ENCODE assay signal across 35 mouse cellular contexts in the genomic region with DNA sequence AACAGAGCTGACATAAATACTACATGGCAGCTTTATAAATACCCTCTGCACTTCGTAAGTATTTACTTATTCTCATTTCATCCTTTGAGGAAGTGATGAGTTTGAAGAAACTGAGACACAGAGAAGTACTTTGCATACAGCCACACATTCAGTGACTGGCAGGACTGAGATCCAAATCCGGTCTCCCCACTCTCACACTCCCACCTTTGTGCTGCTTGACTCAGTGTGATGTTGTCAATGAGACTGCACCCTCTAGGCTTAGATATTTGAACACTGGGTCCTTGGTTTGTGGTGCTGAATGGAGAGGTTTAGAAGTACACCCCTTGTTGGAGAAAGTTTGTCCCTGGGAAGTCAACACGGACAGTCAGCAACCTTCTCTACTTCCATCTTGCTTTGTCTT.
"Had no signal": no experiment of that assay in that cellular context is flagged by ENCODE, and none has a peak within 500 bp of the region (broad histone marks: within the 10 kb centered on the region; RNA-seq: fewer than 3 reads in every experiment).

No protein-coding gene starts in this region.

- H3K9me3 ChIP-seq: heart, embryonic 10.5 days; heart, embryonic 12.5 days; heart, embryonic 13.5 days; heart, embryonic 15.5 days; hindbrain, embryonic 10.5 days; hindbrain, embryonic 12.5 days; hindbrain, embryonic 13.5 days; hindbrain, embryonic 15.5 days; intestine, embryonic 15.5 days; kidney, embryonic 15.5 days had no signal

- DNase-seq: heart, postnatal 10 days; heart, postnatal 14 days; heart, postnatal 36 days; heart, postnatal 4 days; kidney, adult 11 months; kidney, adult 18-20 months; kidney, adult 2 months; kidney, adult 8-10 months; kidney, adult 9 months; kidney, postnatal 10 days; kidney, postnatal 14 days; kidney, postnatal 25 days; kidney, postnatal 36 days; kidney, postnatal 4 days; layer of hippocampus, adult 9-11 months; layer of hippocampus, postnatal 36 days had no signal

- H3K27ac ChIP-seq: heart, embryonic 10.5 days; heart, embryonic 13.5 days; heart, embryonic 15.5 days; hindbrain, embryonic 10.5 days; hindbrain, embryonic 12.5 days; hindbrain, embryonic 13.5 days; hindbrain, embryonic 14.5 days; hindbrain, embryonic 15.5 days; hindbrain, postnatal 0 days; intestine, embryonic 15.5 days; kidney, embryonic 15.5 days; kidney, postnatal 0 days; layer of hippocampus, adult 2 months had no signal

- H3K4me2 ChIP-seq: heart, embryonic 11.5 days; heart, embryonic 12.5 days; heart, embryonic 13.5 days; heart, embryonic 15.5 days; hindbrain, embryonic 12.5 days; hindbrain, embryonic 13.5 days; hindbrain, embryonic 14.5 days; hindbrain, embryonic 15.5 days; intestine, embryonic 15.5 days; kidney, embryonic 15.5 days had no signal

- H3K4me1 ChIP-seq: heart, embryonic 10.5 days; heart, embryonic 12.5 days; heart, embryonic 13.5 days; heart, embryonic 15.5 days; hindbrain, embryonic 10.5 days; hindbrain, embryonic 12.5 days; hindbrain, embryonic 13.5 days; hindbrain, embryonic 15.5 days; intestine, embryonic 15.5 days; kidney, embryonic 15.5 days had no signal

- H3K27me3 ChIP-seq: heart, embryonic 12.5 days; heart, embryonic 13.5 days; heart, embryonic 15.5 days; hindbrain, embryonic 12.5 days; hindbrain, embryonic 13.5 days; hindbrain, embryonic 15.5 days; intestine, embryonic 15.5 days; kidney, embryonic 15.5 days had no signal

- H3K4me3 ChIP-seq: heart, embryonic 10.5 days; heart, embryonic 12.5 days; heart, embryonic 13.5 days; heart, embryonic 15.5 days; hindbrain, embryonic 10.5 days; hindbrain, embryonic 12.5 days; hindbrain, embryonic 13.5 days; hindbrain, embryonic 15.5 days; intestine, embryonic 15.5 days; kidney, embryonic 15.5 days; layer of hippocampus, adult 2 months had no signal

- ATAC-seq: hindbrain, embryonic 16.5 days; hindbrain, postnatal 0 days; inflammation-experienced regulatory T-cells, adult 6 months; intestine, embryonic 15.5 days; intestine, embryonic 16.5 days; intestine, postnatal 0 days had no signal

- H3K36me3 ChIP-seq: heart, embryonic 10.5 days; heart, embryonic 12.5 days; heart, embryonic 13.5 days; heart, embryonic 15.5 days; hindbrain, embryonic 10.5 days; hindbrain, embryonic 12.5 days; hindbrain, embryonic 13.5 days; hindbrain, embryonic 15.5 days; intestine, embryonic 15.5 days; kidney, embryonic 15.5 days had no signal

- H3K9ac ChIP-seq: heart, embryonic 12.5 days; heart, embryonic 13.5 days; heart, embryonic 15.5 days; hindbrain, embryonic 12.5 days; hindbrain, embryonic 13.5 days; hindbrain, embryonic 14.5 days; hindbrain, embryonic 15.5 days; intestine, embryonic 15.5 days; kidney, embryonic 15.5 days had no signal
